Mouse (Mus musculus) monocyte, adult 2 months (primary cell): ENCODE measurements around the gene Dnpep.

ENCODE experiments used
- DNase-seq, 2 experiments: peaks; one replicate each; pipeline ENCODE4 v3.0.0; 2022; ENCODE audit warnings: low spot score in 2 of 2, low read depth in 1 of 2

Gene Dnpep

GRCm38 (mm10) chr1:75264091-75264880 lies 53.5 kb downstream of the Dnpep start, which contains the start of gene Ptprn:
Gene Ptprn (minus strand): TSS chr1:75264502.
- no peak for DNase-seq

GRCm38 (mm10) chr1:75262969-75263951 lies 54.5 kb downstream of the Dnpep start:
- DNase-seq, result no peak

GRCm38 (mm10) chr1:75261278-75261677 lies 56.5 kb downstream of the Dnpep start:
- DNase-seq, result no peak
